Mouse (Mus musculus) spleen, postnatal 10 days (tissue): ENCODE data around the gene Crispld2.

ENCODE experiments used
- DNase-seq, 2 experiments: peaks; one replicate each; pipeline ENCODE4 v3.0.0; 2021 to 2022; ENCODE audit warnings: low spot score in 2 of 2

The Crispld2 gene

DNA sequence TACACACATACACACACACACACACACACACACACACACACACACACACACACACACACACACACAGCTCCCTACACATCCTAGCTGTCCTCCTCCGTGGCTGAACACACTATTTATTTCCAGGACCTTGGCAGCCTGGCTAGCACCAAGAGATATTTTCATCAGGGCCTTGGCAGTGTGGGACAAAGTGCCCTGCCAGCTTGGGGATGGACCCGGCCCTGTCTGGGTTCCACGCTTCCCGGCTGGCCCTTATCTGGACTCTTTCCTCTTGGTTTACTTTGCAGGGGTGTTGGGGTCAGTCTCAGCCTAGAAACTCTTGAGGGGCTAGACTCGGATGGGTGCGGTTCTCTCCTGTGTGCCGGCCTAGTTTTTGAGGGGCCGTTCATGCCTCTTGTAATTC is 8.2 kb downstream of the Crispld2 start:
- no peak for DNase-seq

DNA sequence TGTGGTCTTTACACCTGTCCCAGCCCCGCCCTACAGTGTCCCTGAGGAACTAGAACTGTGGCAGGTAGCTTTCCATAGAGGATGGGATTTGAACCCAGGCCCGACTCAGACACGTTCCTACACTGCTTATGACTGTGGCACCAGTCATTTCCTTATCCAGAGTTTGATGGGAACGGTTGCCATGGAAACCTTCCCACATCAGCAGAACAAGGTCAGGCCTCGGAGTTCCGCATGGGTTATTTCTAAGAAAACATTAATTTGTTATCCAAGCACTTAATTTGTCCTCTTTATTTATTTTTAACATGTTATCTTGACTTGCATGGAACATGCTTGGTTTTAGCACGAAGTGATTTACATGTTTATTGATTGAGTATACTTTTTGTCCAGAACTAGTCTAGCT is 9.5 kb downstream of the Crispld2 start:
- DNase-seq, result no peak

DNA sequence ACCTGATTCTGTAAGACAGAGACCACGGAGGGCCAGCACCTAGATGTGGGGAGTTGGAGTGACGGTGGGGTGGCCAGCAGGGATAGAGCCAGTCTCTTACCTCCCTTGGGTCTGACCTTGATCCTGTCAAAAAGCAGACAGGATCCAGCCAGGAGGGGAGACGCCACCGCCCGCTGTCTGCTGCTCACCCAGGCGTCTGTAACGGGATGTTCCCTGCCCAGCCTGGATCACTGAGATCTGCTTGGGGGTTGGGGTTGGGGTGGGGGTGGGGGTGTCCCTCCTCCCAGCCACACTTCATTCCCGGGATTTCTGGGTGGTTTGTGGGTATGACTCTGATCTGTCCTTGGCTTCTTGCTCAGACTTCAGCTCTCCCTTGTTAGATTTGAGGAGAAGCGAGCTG is 10.1 kb downstream of the Crispld2 start:
- no peak for DNase-seq

DNA sequence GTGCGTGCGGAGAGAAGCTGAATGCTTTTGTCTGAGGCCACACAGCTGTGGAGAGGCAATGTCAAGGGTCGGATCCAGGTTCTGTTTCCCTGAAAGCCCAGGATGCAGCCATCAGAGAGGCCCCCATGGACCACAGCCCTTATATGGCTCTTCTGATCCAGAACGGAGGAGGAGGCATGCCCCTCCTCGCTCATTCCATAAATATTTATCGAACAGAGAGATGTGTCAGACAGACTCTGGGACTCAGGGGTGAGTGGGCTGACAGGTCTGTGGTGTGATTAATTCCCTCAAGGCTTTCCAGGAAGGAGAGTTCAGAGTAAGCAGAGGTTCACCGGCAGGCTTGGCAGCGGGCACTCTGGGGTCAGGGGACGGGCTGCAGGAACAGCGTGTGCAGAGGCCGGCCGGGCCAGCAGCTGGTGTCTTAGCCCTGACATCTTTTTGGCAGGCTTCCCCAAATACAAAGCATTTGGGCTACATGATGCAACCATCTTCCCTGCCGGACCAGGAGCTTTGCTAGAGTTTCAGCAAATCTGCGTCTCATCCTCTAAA is 12.0 kb downstream of the Crispld2 start:
- DNase-seq, result no peak

- no peak for DNase-seq
Measured at GRCm38 (mm10) chr8:120004705-120005381, 12.6 kb downstream of the Crispld2 start.

GRCm38 (mm10) chr8:120006645-120007160 is 14.5 kb downstream of the Crispld2 start:
- no peak for DNase-seq

DNA sequence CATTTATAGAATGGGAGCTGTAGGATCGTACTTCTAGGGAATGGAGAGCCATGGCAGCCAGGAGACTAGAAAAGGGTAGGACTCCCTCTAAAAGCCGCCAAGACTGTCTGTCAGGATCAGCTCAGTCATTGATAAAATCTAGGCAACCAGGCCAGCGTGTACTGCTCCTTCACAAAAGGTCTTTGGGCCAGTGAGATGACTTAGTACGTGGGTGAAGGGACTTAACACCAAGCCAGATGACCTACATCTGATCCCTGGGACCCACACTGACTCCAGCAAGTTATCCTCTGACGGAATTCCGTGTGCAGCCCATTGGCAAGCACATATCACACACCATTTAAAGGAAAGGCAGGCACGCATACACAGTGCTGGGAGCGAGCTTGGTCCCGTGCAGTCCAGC is 14.9 kb downstream of the Crispld2 start:
- DNase-seq, result no peak

DNA sequence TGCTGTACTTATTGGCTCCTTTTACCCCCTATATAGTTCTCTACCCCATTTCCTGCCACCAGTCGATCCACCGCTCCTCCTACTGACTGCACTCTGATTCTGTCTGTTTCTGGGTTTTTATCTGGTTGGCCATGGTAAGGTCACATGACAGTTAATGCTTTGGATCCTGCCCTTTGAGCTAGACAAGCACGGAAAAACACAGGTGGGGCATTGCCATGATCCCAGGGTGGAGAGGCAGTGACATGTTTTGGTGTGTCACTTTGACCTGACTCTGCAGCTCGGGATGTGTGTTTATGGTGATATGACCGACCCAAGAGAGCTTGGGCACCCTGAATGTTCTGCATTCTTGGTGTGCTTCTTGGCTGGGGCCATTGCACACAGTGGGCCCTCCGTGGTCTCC is 17.0 kb downstream of the Crispld2 start:
- no peak for DNase-seq

- DNase-seq, result no peak
Measured at GRCm38 (mm10) chr8:120012491-120012890, 20.3 kb downstream of the Crispld2 start.

DNA sequence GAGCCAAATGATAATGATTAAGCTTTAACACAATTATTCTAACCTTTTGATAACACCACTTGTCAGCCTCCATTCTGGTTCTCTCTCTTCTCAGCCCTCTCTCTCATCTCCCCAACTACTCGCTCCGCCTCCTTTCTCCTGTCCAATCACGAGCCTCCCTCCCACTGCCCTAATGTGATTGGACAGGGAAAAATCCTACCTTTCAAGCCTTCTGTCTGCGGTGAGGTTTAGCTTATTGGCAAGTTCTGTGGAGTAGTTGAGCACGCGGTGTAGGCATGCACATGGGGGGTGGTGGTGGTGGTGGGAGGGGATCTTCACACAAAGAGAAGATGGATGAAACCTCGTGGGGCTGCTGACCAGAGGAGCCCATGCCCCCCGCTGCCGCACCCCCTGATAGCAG is 20.7 kb downstream of the Crispld2 start:
- no peak for DNase-seq

- DNase-seq, result no peak
Measured at GRCm38 (mm10) chr8:120014267-120015023, 22.2 kb downstream of the Crispld2 start.

- DNase-seq, result no peak
Measured at GRCm38 (mm10) chr8:120015916-120016315, 23.7 kb downstream of the Crispld2 start.

DNA sequence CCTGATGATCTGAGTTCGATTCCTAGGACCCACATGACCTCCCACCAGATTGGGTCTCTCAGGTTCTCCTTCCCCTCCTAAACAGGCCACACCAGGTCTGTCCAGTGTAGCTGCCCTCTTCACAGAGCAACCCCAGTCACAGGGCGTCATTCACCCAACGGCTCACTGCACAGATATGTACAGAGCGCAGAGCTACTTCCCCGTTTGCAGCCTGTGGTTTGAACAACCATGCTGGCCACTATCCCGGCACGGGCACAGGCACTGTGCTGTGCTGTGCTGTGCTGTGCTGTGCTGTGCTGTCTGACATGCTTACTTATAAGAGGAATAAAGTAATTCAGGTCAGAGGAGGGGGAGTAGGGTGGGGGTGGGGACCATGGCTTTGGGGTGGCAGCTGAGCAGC is 24.2 kb downstream of the Crispld2 start:
- DNase-seq, result no peak

DNA sequence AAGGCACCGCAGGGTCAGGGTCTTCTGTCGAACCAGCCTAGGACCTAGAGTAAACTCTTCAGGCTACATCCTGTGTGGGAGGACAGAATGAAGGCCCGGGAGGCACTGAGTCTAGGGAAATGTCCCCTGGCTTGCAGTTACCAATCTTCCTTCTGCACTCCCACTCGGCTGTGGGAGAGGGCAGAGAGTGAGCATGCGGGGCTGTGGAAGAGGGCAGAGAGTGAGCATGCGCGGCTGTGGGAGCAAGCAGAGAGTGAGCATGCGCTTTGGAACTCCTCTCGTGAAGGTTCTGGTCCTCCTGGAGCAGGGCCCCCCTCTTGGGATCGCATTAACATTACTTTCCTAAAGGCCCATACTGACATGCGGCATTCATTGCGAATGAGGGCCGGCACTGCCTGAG is 25.1 kb downstream of the Crispld2 start:
- no peak for DNase-seq

GRCm38 (mm10) chr8:120017786-120018185 is 25.5 kb downstream of the Crispld2 start:
- no peak for DNase-seq

DNA sequence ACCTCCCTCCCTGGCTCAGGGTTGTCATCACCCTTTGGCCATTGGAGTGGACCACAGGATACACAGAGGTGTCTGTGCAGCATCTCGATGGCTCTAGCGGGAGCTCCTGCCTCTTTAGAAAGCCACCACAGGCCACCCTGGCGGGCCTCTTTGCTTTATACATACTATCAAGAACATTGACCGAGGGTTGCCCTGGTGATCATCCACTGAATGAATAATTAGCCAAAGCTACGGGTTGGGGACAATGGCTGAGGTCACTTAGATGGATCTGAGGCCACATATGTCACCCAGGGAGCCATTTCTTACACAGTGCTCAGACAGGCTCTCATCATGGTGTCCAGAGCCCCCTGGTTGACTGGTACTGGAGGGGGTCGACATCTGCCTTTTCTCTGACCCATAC is 26.1 kb downstream of the Crispld2 start:
- DNase-seq, result no peak

DNA sequence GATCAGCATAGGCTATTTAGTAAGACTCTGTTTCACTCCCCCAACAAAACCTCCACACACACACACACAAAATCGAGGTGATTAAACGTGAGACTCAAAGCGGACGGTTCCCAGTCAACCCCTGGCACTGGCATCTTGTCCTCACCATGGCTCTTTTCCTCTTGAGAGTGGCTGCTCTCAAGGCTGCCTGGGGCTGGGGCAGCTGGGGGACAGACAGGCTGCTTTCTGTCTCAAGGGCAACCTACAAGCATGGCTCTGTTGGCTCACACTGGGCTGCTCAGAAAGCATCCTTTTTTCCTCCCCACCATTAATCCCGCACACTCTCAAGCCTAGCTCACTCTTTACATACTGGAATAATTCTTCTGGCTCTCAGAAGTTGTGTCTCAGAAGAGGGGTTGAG is 27.1 kb downstream of the Crispld2 start:
- DNase-seq, result no peak

- no peak for DNase-seq
Measured at GRCm38 (mm10) chr8:120020298-120020697, 28.1 kb downstream of the Crispld2 start.

DNA sequence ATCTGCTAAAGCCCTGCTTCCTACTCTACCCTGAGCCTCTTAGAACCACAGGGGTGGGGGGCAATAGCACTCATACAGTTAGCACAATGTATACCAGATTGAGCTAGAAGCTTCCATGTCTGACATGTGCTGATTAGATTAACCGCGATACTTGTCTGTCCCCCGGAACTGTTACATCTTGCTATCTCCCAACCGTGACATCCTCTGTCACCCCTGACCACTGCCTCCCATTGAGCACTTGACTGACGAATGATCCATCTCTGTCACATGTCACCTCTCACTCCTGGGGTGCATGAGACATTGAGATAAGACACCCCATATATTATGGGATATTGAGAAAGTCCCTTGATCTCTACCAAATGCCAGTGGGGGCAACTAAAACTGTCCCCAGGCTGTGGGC is 34.0 kb downstream of the Crispld2 start:
- no peak for DNase-seq

DNA sequence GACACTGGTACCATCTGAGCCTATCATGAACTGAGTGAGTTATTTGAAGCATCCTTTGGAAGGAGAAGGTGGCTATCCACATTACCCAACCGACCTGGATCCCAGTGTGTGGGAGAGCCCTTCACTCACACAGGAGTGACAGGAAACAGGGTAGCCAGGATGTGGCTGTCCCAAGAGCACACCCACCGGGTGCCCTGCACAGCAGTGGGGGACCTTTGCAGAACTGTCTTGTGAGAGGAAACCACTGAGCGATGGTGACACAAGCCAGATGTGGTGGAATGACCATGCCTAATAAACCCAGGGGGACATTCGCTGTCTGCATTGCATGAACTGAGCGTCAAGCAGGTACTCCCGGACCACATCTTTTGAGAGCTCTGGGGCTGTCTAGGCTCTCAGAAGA is 34.8 kb downstream of the Crispld2 start:
- DNase-seq, result no peak

GRCm38 (mm10) chr8:120030447-120030846 is 38.2 kb downstream of the Crispld2 start:
- DNase-seq, result no peak

GRCm38 (mm10) chr8:120032549-120033208 is 40.4 kb downstream of the Crispld2 start:
- no peak for DNase-seq
